Mouse (Mus musculus) gastrocnemius, postnatal 36 days (tissue): ENCODE results near the gene Acap3. TPM values are rescaled to one million over a fixed set of nuclear protein-coding genes. Genes with fewer than 3 reads are reported as not detected.

Experiments used
- DNase-seq, 2 experiments: peaks; one replicate each; pipeline ENCODE4 v3.0.0; 2022
- intact Hi-C: fragments of 180-260 bp; cut with DNase I; formaldehyde crosslinking; loops from one replicate; pipeline ENCODE4 v1.15.1; 2025
- long read RNA-seq, 2 experiments: library from polyadenylated mRNA; stranded (forward); transcript quantifications; one replicate each; pipeline ENCODE4 v2.0.0; 2021
- total RNA-seq, 2 experiments: library from RNA; stranded (reverse); gene quantifications; 2 replicates each; pipeline ENCODE4 v1.2.3; 2021

Gene Acap3
- 1 to 10 TPM; 7.4 to 7.8 TPM for total RNA-seq
- long read RNA-seq, experiment 1, partial matches to known transcripts: 1 of 7 reads
- long read RNA-seq, experiment 1, other reads (novel, unspliced or antisense): 6 of 7 reads
- long read RNA-seq, experiment 2, partial matches to known transcripts: 0 of 1 reads
- long read RNA-seq, experiment 2, other reads (novel, unspliced or antisense): 1 of 1 reads

DNA sequence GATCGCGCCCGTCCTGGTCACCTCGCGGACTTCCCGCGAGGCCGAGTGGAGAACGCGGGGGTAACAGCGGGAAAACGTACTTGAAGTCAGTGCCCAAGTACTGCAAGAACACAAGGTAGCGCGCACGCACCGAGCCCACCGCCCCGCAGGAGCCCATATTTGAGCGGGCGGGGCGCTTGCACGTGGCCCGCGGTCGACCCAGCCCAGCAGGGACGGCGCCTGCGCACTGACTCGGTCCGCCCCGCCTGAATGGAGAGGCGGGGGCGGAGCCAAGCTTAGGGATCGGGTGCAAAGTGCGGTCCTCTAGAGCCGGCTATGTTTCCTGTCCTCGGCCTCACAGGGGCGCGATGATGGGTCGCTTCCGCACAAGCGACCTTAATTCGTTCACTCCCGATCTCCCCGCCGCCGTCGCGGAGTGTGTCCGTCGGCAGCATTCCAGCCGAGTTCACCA is at the start of gene Acap3, which contains the start of gene Pusl1:
Acap3 (plus strand) TSS at position 272 of the 451 bp plus-strand sequence.
Pusl1 (minus strand) TSS at position 231 of the 451 bp plus-strand sequence.
- peak; percentile 95 to 97 for DNase-seq
- intact Hi-C loops: loop anchor here (5.0 kb wide), 1 partner anchor 51 kb away; the partner anchor contains the start of gene Ube2j2

DNA sequence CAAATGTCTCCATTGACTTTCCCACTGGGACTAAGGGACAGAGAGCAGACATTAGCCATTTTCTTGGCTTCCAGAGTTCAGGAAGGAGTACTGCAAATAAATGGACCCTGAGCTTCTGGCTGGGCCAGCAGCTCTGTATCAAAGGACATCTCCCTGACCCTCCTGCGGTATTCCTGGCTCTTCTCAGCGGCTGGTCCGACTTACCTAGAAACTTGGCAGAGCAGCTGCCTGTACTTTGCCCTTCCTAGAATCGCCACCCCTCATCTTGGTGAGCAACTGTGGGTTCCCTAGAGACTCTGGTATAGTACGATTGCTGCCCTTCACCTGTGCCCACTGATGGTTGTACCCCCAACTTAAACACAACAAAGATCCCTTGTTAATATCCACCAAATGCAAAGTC is 48.4 kb upstream of the Acap3 start:
- intact Hi-C loops: no loop called here
- DNase-seq: no peak

DNA sequence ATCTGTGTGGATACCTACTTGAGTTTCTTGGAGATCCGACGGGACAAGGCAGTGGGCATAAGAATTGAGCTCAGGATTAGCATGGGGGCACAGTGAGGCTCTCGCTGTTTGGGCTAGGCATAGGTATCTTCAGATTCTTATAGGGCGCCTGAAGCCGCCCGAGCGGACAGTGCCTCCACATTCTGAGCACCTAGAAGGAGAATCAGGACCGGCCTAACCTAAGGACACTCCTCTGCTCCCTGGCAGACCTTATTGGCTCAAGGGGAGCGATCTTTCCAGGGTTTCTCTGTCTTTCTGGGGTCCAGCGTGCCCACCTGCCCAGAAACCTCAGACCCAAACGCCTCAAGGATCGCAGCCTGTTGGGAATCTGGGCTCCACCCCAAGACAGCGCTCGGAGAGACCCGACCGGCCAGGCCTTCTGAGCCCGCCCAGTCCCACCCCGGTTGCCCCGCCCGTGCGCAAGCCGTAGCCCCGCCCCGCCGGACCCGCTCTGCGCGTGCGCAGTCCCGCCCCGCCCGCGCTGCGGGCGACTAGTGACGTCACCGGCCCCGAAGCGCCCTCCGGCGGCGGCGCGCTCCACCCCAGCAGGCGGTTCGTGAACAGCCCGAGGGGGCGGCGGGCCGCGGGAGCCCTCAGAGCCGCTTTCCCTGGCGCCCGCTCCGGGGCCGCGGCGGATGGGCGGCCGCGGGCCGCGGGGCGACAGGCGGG is 44.6 kb upstream of the Acap3 start, which contains the start of gene Dvl1:
Dvl1 (plus strand) TSS at position 532 of the 708 bp plus-strand sequence.
- intact Hi-C loops: no loop called here
- peak; percentile 92 to 95 for DNase-seq

DNA sequence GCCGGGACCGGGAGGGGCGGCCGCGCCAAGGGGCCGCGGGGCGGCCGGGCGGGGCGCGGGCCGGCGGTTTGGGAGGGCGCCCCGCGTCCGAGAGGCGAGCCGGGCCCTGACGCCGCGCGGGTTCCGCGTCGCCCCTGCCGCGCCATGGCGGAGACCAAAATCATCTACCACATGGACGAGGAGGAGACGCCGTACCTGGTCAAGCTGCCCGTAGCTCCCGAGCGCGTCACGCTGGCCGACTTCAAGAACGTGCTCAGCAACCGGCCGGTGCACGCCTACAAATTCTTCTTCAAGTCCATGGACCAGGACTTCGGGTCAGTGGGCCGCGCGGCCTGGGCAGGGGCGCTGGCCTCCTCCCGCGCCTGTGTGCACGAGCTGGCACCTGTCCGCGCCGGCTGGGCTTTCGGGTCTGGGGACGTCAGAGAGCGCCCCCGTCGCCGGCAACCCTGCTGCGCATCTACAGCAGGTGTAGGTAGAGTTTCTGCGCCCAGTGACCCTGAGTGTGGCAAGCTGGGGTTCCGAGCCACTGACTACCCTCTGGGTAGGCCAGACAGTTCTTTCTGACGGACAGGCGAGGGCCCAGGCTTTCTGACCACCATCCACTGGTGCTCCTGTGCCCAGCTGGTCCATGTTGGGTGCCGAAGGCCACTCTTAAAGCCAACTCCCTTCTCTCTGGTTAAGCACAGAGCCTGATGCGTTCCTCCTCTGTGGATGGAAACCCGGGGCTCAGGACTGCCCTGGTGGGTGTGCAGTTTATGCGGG is 43.9 kb upstream of the Acap3 start:
- DNase-seq: peak in 1 of 2 experiments; percentile 39
- intact Hi-C loops: no loop called here

DNA sequence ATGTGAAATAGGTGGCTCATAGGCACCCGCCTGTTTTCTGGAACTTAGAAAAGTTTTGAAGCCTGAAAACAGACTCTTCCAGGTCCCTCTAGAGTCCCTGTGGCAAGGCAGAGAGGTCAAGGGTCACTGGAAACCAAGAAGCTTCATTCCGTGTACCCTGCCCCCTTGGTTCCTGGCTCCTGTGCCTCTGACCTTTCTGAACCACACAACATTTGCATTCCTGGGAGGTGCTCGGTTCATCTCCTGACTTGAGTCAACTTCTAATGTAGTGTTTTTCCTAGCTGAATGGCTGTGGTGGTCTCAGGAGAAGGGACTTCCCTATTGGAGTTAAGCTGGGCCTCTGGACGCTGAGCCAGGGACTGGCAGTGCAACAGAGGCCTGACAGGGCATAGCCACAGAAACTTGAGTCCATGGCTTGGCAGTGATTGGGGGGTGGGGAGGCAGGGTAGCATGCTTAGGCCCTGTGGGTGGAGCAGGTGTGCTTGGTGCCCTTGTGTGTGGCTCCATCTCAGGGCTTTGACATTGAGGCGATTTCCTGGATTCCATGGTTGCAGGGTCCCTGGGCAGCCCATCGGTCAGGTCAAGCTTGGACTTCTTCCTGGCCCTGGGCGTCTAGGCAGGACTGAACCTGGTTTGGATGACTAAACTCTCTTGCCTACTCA is 43.1 kb upstream of the Acap3 start:
- intact Hi-C loops: no loop called here
- peak in 1 of 2 experiments; percentile 39 for DNase-seq

DNA sequence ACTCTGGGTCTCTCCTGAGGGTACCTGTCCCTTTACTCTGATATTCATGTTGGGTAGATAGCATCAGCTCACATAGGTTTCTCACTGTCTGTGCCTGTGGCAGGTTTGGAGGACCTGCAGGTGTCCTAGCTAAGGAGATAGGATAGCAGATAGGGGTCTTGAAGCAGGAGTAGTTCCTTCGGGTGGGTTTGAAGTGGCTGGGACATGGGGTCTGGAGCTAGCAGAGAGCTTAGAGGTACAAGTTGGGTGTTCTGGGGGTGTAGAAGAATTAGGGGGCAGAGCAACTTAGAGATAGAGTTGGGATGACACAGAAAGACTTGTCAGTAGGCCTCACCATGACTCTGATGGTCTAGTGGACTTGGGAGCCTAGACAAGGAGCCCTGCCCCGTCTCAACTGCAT is 42.2 kb upstream of the Acap3 start:
- no peak for DNase-seq
- intact Hi-C loops: no loop called here

DNA sequence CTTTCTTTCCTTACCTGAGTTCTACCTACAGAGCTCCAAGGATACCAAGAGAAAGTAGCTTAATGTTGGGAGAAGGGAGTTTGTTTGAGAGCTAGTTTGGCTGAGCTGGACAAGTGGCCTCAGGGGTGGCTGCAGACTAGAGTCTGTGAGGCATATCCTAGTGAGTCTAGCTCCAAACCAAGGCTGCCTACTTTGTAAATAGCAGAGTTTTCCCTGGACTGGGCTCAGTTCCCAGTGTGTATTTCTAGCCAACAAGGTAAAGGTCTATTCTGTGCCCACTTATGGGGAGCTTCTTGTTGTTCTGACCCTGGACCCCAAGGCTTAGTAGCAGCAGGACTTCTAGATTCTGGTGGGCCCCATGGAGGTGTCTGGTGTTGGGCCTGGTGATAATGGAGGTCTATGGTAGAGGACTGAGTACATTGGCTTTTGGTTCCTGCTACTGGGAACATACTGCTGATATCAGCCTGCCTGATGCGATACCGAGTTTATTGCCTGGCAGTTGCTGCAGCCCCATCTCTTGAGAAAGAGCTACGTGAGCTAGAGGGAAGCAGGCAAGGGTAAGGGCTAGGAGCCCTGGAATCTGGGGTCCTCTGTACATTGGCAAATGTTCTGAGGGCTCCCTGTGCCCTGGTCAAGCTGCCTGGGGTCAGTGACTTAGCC is 41.7 kb upstream of the Acap3 start:
- intact Hi-C loops: no loop called here
- DNase-seq: no peak

DNA sequence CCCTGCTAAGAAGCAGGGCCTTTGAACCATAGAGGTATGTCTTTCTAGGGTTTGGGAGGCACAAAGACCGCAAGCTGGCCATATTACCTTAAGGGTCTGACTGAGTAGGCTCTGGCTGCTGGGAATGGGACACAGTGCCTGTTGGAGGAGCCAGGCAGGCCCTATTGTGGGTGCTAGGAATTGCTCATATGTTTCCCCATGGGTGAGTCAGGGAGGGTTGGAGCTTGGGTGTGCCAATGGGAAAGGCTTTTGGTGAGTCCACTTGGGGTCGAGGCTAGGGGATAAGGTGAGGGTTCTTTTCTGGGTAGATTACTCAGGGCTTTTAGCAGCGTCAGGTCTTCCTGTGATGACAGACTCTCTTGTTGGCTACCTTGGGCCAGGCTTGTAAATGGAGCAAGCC is 40.3 kb upstream of the Acap3 start:
- intact Hi-C loops: no loop called here
- DNase-seq: no peak

DNA sequence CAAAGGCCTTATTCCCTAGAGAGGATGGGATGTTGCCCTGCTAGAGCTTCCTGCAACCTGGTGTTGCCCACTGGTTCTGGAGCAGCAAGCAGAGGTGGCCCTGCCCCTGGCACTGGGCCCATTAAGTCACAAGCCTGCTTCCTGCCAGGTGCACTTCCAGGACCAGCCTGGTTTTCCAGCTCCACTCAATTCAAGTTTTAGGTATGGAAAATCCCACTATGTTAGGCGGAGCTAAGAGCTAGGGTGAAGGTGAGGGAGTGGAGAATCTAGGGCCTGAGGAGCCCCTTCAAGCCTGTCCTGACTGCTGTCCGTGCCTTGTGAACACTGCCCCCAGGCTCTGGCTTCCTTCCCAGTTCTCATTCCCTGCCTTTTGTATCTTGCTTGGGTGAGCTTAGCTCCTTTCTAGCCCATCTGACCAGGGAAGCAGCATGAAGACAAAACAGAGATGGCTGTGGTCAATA is 39.6 kb upstream of the Acap3 start:
- intact Hi-C loops: no loop called here
- DNase-seq: no peak

DNA sequence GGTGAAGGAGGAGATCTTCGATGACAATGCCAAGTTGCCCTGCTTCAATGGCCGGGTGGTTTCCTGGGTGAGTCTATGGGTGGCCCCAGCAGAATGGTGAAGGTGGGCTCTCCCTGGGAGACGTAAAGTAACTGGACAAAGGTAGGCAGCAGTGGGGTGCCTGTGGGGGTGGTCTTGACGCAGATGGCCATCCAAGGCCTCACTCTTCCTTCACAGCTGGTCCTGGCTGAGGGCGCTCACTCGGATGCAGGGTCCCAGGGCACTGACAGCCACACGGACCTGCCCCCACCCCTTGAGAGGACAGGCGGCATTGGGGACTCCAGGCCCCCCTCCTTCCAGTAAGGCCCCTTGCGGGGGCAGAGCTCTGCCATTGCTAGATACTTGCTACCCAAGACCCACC is 38.2 kb upstream of the Acap3 start:
- DNase-seq: no peak

DNA sequence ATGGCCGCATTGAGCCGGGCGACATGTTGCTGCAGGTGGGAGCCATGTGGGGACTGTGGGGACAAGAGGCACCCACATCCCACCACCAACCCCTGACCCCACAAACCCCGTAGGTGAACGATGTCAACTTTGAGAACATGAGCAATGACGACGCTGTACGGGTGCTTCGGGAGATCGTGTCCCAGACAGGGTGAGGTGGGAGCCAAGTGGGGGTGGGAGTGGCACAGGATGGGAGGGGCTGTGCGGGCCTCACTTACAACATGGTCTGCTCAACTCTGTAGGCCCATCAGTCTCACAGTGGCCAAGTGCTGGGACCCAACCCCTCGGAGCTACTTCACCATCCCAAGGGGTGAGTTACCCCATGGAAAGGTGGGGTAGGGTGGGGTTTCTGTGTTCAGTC is 36.6 kb upstream of the Acap3 start:
- no peak for DNase-seq
- intact Hi-C loops: no loop called here

More for the DNA sequence above, 38.2 kb upstream of the Acap3 start:
- intact Hi-C loops: no loop called here

DNA sequence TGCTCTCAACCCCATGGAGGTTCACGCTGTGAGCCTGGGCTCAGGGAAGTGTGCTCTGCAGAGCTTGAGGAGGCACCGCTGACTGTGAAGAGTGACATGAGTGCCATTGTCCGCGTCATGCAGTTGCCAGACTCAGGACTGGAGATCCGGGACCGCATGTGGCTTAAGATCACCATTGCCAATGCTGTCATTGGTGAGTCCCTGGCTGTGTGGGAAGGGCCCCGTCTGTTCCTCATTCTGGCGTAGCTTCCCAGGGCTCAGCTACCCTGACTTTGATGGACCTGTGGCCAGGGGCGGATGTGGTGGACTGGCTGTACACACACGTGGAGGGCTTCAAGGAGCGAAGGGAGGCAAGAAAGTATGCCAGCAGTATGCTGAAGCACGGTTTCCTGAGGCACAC is 35.6 kb upstream of the Acap3 start:
- intact Hi-C loops: no loop called here
- DNase-seq: peak in 1 of 2 experiments; percentile 9

DNA sequence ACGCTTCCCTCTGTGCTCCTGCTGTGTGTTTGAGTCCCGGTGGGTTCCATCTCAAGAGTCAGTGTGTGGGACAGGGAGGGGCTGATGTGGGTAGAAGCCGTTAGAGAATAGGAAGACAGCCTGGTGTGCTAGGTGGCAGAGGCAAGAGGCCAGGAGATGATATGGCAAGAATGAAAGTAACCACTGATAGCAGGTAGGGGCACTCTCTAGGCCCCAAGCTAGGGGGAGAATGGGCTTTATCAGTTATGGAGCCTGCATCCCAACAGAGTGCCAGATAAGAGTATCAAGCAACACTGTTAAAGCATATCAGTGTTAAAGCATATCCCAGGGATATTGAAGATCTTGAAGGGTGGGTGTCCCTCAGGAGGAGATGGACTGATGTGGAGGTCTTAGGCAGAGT is 34.7 kb upstream of the Acap3 start:
- intact Hi-C loops: no loop called here
- no peak for DNase-seq

DNA sequence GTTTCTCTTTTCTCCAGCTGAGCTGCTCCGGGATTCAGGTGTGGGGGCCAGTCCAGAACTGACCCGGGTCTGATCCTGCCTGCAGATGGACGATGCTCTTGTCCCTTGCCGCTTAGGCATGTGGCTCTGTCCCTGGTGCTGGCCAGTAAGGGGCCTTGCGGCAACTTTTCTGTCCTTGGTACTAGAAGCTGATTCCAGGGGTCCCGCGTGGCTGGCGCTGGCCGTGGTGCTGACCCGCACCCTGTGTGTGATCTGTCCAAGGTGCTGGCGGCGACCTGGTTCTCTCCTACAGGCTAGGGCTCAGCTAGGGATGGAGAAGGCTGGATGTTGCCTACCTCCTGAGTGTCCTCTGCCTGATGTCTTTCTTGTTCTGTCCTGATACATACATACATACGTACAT is 32.3 kb upstream of the Acap3 start:
- intact Hi-C loops: no loop called here
- peak in 1 of 2 experiments; percentile 19 for DNase-seq

DNA sequence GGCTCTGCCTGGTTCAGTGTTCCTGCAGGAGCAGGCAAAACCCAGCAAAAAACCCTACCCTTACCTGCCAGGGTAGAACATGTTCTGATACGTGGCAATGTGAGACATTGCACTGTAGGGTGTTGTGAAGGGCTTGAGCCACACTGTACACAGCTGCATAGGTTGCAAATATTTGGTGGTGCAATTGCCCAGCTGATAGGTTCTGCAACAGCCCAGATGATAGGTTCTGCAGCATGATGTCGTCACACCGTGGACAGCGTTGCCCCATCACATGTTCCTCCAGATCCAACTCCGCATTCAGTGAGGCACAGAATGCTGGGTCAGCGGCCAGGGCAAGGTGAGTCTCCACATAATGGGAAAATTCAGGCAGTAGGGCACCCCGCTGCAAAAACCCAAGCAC is 29.8 kb upstream of the Acap3 start:
- intact Hi-C loops: no loop called here
- no peak for DNase-seq

DNA sequence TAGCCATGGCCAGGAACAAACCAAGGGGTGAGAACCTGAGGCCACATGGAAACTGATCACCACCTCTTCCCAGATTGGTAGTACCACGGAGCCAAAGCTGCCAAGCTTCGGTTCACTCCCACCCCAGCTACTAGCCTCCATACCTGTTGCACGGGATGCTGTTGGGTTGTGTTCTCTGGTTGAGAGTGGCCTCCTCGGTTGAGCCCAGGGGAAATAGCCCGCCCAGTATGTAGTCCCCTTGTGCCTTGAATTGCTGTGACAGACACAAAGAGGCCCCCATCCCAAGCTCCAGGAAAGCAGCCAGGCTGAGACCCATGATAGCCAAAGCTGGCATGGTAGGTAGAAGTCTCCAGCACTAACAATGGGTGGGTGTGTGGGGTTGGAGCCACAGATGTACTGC is 28.6 kb upstream of the Acap3 start, which contains the start of gene Tas1r3:
Tas1r3 (minus strand) TSS at position 362 of the 400 bp plus-strand sequence.
- intact Hi-C loops: no loop called here
- no peak for DNase-seq

DNA sequence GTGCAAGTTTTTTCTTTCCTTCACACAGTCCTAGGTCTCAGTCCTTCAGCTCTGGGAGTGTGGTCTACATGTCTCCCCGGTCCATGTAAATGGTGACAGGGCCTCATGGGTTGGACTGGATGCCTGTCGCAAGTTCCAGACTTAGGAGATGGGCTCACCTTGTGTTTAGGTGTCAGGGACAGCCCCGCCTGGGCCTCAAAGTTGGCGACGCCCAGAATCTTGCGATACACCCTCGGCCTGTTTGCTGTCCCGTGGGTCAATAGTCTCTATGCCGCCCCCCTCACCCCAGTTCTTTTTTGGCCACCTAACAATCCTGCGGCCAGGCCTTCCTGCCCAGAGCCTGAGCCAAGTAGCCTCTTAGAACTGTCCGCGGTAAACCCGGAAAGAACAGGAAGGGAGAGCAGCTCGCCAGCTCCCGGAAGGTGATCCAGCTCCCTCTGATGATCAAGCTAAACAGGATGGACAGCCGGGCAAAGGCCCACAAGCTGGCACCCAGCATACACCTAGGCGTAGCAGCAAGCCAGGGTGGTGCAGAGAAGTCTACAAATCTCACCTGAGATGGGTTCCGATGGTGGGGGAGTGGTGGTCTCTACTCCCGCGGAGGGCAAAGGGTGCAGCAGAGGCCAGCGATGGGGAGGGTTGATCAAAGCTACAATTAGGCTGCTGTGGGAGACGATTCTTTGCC is 22.9 kb upstream of the Acap3 start:
- DNase-seq: no peak
- intact Hi-C loops: no loop called here

DNA sequence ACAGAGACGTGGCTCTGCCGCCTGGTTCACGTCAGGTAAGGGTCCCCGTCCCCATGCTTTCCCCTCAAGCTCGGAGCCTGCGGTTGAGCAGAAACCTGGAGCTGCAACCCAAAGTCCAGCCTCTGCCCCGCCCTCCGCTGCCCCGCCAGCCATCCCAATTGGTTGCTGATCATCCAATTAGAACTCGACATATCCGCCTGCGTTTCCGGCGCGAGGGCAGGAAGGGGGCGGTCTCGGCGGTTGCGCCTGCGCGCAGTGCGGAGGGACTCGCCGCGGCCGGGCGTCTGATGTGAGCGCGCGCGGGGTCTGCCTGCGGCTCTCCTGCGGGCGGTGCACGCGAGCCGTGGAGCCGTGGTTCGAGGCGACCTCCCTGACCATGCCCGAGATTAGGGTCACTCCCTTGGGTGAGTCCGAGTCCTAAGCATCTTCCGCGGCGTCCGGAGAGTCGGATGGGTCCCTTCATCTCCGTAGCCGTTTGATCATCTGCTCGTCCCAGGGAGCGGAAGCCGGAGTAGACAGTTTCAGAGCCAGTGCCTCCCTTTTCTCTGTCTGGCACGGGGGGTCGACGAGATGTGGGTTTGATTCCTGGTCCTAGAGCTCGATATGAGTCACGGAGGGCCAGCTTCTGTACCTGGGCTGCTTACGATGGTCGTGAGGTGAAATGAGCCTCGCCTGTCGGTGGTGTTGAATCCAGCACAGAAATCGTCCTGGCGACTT is 22.1 kb upstream of the Acap3 start, which contains the start of the genes Cptp and Ints11:
Cptp (minus strand) TSS at position 124 of the 717 bp plus-strand sequence.
Ints11 (plus strand) TSS at position 230 of the 717 bp plus-strand sequence.
- peak; percentile 93 to 97 for DNase-seq
- intact Hi-C loops: no loop called here

DNA sequence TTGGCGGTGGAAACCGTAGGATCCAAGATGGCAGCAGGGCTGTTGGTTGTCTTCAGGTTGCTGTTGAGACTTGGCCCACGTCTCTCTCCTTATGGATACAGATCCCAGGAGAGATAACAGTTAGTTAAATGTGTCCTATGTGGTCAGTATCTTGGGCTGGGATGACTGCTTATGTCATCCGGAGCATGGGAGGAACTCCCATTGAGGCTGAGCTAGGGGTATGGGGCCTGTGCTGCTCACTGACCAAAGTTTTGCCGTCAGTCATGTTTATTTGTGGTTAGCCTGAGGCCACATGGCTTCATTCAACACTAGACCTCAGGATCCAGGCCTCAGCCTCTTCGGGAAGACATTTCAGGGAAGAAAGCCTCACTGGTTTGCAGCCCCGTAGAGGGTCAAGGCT is 20.2 kb upstream of the Acap3 start:
- no peak for DNase-seq
- intact Hi-C loops: no loop called here
